Mouse (Mus musculus) midbrain, embryonic 15.5 days (tissue): ENCODE results near the gene 1700003E16Rik. TPM values are rescaled to one million over a fixed set of nuclear protein-coding genes. Genes with fewer than 3 reads are reported as not detected.
A peak's percentile ranks its signal among the peaks of the same experiment; 100 is the strongest.

Source experiments
- ATAC-seq: fragments of 200-750 bp; cut with Nextera tagmentation; replicated peaks from 2 replicates; pipeline ENCODE4 v1.8.0; 2017; ENCODE audit warnings: moderate TSS enrichment
- H3K27ac ChIP-seq: fragments of 300-500 bp; sonication (generic); 2 replicates; pipeline ENCODE4 v1.5.1; 2015; ENCODE audit warnings: mild to moderate bottlenecking, inconsistent platforms
- H3K27me3 ChIP-seq: fragments of 300-500 bp; sonication (generic); replicated peaks from 2 replicates; pipeline ENCODE4 v1.6.1; 2015; ENCODE audit warnings: inconsistent platforms
- H3K36me3 ChIP-seq: fragments of 300-500 bp; sonication (generic); replicated peaks from 2 replicates; pipeline ENCODE4 v1.6.1; 2015; ENCODE audit warnings: inconsistent platforms
- H3K4me1 ChIP-seq: fragments of 300-500 bp; sonication (generic); 2 replicates; pipeline ENCODE4 v1.6.1; 2015; ENCODE audit warnings: inconsistent platforms
- H3K4me2 ChIP-seq: fragments of 300-500 bp; sonication (generic); 2 replicates; pipeline ENCODE4 v1.6.1; 2015; ENCODE audit warnings: inconsistent platforms, mild to moderate bottlenecking, moderate library complexity
- H3K4me3 ChIP-seq: fragments of 300-500 bp; sonication (generic); 2 replicates; pipeline ENCODE4 v1.5.1; 2015; ENCODE audit warnings: mild to moderate bottlenecking, inconsistent platforms
- H3K9ac ChIP-seq: fragments of 300-500 bp; sonication (generic); 2 replicates; pipeline ENCODE4 v1.6.1; 2015; ENCODE audit warnings: mild to moderate bottlenecking, inconsistent platforms
- H3K9me3 ChIP-seq: fragments of 300-500 bp; sonication (generic); 2 replicates; pipeline ENCODE4 v1.6.1; 2016; ENCODE audit warnings: inconsistent platforms
- WGBS: fragments of 180-500 bp; shearing (Covaris S2); methylation state at CpG from one replicate; pipeline ENCODE4 v1.1.7; 2015; ENCODE audit warnings: mixed read lengths; 5-methylcytosine and 5-hydroxymethylcytosine counted together
- polyA plus RNA-seq: library from polyadenylated mRNA; unstranded; fragments of >200 nt; fragmentation: Nextera tagmentation; extraction: Ambion mirVana; gene quantifications from 2 replicates; pipeline ENCODE4 v1.2.1, GENCODE M21; 2015

The 1700003E16Rik gene
- polyA plus RNA-seq, 1 experiment from 2014 or later, result 9.5 TPM

DNA sequence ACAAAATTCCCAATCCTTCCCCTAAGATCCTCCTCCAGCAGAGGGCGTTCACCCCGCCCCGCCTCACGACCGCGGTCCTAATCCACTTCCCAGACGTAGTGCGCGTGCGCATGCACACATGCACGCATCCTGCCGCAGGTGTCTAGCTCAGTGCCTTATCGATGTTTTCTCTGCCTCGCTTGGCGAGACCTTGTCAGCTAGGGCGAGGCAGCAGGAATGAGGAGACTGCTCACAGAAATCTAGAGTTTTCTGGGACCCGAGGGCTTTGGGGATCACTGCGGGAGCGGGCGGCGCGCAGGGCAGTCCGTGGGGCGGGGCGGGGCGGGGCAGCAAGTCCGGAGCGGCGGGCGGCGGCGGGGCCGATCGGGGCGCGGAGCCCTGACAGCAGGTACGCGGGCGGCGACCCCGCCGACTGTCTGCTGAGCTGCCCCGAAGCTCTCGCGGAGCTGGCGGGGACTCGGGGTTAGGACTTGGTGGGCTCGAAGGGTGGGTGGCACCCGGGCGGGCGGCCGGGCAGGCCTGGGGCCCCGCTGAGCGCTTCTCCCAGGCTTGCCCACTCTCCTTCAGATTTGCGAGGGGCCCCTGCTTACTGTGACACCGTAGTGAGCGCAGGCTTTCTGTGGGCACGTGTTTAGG is 9.5 kb downstream of the 1700003E16Rik start, which contains the start of gene Dctn1:
Gene Dctn1, plus strand, starts transcription at position 314 of the 636 bp plus-strand sequence.
- Histone ChIP-seq H3K4me3 (peak within 1 kb of the TSS; percentile 65), H3K9me3 (no peaks in the 10 kb centered on the region), H3K4me2 (peak within 1 kb of the TSS; percentile 84), H3K36me3 (no peaks in the 10 kb centered on the region), H3K4me1 (peaks cover 62% of the 10 kb centered on the region), H3K27me3 (peaks cover 23% of the 10 kb centered on the region), H3K27ac (peak within 1 kb of the TSS; percentile 94), H3K9ac (peak within 1 kb of the TSS; percentile 82)
- WGBS, result under 1% methylated on average over 57 of the region's 58 CpGs
- peak; percentile 84 for ATAC-seq

DNA sequence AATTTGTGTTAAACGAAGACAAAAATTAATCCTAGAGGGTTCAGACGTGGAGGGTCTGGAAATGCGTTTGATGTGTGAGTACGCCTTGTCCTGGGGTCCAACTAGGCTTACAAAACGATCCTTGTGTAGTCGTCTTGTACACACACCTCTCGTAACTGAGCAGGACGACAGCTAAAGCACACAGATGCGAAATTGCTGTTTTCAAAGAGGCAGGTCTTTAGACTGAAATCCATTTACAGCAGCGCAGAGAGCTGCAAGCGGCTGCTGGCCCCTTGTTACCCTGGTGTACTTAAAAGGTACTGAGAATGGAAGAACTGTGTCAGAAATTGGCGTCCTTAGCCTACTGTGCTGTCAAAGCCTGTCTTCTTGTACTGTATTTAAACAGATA is 10.0 kb downstream of the 1700003E16Rik start:
- peaks cover 18% of the 10 kb centered on the region for H3K27me3 ChIP-seq
- H3K36me3 ChIP-seq, result no peaks in the 10 kb centered on the region
- peak overlapping the region; percentile 84 for H3K4me2 ChIP-seq
- no peaks in the 10 kb centered on the region for H3K9me3 ChIP-seq
- peak overlapping the region; percentile 65 for H3K4me3 ChIP-seq
- peaks cover 67% of the 10 kb centered on the region for H3K4me1 ChIP-seq
- H3K9ac ChIP-seq, result peak overlapping the region; percentile 82
- H3K27ac ChIP-seq, result peak overlapping the region; percentile 94
- under 1% methylated on average over 12 of the region's 12 CpGs for WGBS
- peak; percentile 51 for ATAC-seq

DNA sequence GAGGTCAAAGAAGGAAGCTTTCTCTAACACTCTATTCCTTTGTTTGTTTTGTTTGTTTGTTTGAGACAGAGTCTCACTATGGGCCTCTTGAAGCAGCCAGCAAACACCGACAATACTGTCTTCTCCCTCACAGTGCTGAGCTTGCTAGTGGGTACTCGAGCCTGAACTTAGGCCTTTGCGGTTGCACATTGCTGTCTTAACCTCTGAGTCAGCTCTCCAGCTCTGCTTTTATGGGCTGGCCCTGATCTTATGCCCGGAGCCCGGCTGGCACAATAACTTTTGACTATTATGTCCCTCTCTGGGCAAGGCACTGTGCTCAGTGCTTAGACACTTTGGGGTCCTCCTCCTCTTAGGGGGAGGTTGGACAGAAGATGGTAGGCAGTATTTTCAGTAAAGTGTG is 13.7 kb downstream of the 1700003E16Rik start:
- Histone ChIP-seq H3K27me3 (no peaks in the 10 kb centered on the region), H3K4me1 (peaks cover 69% of the 10 kb centered on the region), H3K4me2 (no peak overlapping the region), H3K4me3 (no peak overlapping the region), H3K9ac (no peak overlapping the region; the same call in 1 of the 2 replicates), H3K9me3 (no peaks in the 10 kb centered on the region), H3K27ac (no peak overlapping the region), H3K36me3 (no peaks in the 10 kb centered on the region)
- 81% methylated on average over 5 of the region's 5 CpGs for WGBS
- no peak for ATAC-seq

DNA sequence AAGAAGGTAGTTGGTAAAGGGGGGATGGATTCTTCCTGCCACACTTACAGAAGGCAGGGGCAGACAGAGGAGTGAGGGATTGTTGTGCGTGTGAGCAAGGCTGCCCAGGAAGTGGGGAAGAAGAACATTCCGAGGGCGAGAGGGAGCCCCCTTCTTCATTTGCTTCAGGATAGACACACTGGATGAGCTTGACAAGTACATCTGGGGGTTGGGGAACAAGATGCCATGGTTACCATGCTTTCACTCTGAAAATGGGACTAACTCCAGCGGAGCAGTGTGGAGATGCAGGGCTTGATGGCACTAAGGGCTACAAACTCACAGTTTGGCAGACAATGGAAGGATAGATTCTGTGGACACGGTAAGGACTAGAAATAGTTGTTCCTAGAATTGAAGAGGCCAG is 14.9 kb downstream of the 1700003E16Rik start:
- WGBS, result 75% methylated on average over 5 of the region's 5 CpGs
- peaks cover 65% of the 10 kb centered on the region for H3K4me1 ChIP-seq

DNA sequence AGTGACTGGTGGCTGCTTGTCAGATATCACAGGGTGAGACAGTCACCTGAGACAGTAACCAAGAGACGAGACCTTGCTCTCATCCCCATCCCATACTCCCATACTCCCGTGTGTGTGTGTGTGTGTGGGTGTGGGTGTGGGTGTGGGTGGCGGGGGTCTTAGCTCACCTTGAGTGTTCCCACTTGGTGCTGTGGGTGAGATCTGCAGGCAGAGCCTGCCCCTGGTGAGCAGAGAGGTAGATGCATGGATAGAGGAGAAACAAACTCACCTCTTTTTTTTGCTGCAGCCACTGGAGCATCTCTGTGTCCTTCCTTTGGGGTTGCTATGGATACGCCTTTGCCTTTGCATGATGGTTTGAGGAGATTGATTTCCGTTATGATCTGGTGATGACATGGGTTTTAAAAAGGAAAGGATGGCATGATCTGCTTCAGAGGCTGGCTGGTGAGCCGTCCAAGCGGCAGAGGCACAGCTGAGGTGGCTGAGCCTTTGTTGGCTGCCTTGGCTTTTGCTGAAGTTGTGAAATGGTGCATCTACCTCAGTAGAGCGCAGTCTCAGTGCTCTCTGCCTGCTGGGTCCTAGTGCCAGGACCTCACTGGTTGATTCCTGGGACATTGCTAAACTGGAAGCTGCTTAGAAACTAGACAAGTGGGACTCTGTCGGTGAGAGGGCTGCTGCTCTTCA is 16.2 kb downstream of the 1700003E16Rik start:
- no peaks in the 10 kb centered on the region for H3K9me3 ChIP-seq
- H3K27ac ChIP-seq, result peak overlapping the region; percentile 71
- H3K27me3 ChIP-seq, result no peaks in the 10 kb centered on the region
- peak overlapping the region; percentile 39 for H3K9ac ChIP-seq
- WGBS, result 43% methylated on average over 9 of the region's 9 CpGs
- peaks cover 52% of the 10 kb centered on the region for H3K4me1 ChIP-seq
- no peaks in the 10 kb centered on the region for H3K36me3 ChIP-seq
- ATAC-seq, result peak; percentile 82
- peak overlapping the region; percentile 44 for H3K4me2 ChIP-seq
- peak overlapping the region; percentile 41 for H3K4me3 ChIP-seq

More for the DNA sequence above, 14.9 kb downstream of the 1700003E16Rik start:
- no peaks in the 10 kb centered on the region for H3K9me3 ChIP-seq
- H3K27ac ChIP-seq, result 0 out of 2 replicates have a peak overlapping the region, but pooled peaks have one; percentile 71
- H3K36me3 ChIP-seq, result no peaks in the 10 kb centered on the region
- H3K9ac ChIP-seq, result peak overlapping the region; percentile 8; the same call in 1 of the 2 replicates
- no peak for ATAC-seq
- H3K27me3 ChIP-seq, result no peaks in the 10 kb centered on the region
- peak overlapping the region; percentile 44 for H3K4me2 ChIP-seq
- H3K4me3 ChIP-seq, result peak overlapping the region; percentile 41

DNA sequence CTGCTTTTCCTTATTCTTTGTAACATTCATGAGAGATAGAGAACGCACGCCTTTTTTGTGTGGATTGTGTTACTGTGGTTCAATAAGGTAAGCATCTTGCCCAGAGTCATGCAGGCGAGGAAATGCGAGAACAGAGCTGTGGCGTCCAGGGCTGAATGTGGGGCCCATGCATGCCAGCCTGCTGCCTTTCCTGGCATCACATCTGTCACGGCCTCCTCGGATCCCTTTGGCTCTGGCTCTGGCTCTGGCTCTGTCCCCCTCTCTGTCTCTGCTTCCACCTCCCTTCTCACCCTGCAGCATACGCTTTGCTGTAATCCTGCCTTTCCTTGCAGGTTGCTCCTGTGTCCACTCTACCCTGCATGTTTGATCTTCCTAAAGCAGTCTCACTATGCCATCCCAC is 19.8 kb downstream of the 1700003E16Rik start:
- H3K4me3 ChIP-seq, result no peak overlapping the region
- no peaks in the 10 kb centered on the region for H3K9me3 ChIP-seq
- peaks cover 44% of the 10 kb centered on the region for H3K4me1 ChIP-seq
- H3K9ac ChIP-seq, result no peak overlapping the region
- no peaks in the 10 kb centered on the region for H3K27me3 ChIP-seq
- H3K36me3 ChIP-seq, result no peaks in the 10 kb centered on the region
- H3K4me2 ChIP-seq, result no peak overlapping the region
- ATAC-seq, result no peak
- no peak overlapping the region for H3K27ac ChIP-seq
- WGBS, result 87% methylated on average over 8 of the region's 8 CpGs

DNA sequence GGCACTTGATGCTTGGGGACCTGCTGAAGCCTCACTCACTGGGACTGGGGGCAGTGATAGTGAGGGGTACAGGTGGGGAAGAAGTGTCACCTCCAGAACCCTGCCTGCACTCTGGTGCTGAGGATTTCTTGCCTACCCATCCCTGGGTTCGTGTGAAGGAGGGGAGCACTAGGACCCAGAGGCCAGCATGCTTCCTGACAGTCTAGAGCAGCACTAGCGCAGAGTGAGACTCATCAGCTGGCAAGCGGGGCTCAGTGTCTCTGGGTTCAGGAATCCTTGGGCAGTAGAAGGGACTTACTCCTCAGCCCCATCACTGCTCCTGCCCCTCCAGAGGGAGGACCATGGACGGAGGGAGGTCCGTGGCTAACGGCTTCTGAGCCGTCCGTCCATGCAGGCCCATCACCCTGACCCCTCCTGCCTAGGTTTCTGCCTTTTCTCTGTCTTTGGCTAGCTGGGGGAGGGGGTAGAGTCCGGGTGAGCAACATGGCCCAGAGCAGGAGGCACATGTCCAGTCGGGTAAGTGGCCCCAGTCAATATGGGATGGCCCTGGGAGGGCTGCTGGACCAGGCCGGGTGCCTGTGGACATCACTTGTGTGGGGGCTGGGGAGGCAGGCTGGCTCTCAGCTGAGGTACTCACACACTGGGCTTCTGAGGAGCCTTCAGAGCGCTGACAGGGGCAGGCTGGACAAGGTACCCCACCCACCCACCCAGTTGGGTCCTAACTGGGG is 23.4 kb downstream of the 1700003E16Rik start:
- Histone ChIP-seq H3K27ac (peak overlapping the region; percentile 73), H3K4me2 (peak overlapping the region; percentile 61), H3K9ac (peak overlapping the region; percentile 56), H3K9me3 (no peaks in the 10 kb centered on the region), H3K36me3 (peaks cover 12% of the 10 kb centered on the region; the same call in 1 of the 2 replicates), H3K27me3 (no peaks in the 10 kb centered on the region), H3K4me3 (peak overlapping the region; percentile 48), H3K4me1 (peaks cover 25% of the 10 kb centered on the region)
- 10% methylated on average over 12 of the region's 12 CpGs for WGBS
- peak; percentile 87 for ATAC-seq

DNA sequence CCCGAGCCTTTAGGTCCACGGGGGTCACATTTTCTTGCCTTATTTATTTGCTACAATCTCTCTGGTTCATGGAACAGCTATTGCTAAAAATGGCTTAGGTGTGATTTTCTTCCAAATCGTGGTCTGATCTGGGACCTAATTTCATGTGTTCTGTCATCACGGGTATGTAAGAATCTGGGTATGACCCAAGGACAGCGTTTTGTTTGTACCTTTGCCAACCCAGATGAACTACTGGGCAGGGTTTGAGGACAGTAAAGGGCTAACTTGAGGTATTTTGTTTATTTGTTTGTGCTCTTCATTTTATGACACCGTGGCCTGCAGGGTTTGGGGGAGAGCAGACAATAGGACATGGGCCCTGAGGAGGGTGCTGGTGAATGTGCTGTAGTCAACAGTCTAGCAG is 24.4 kb downstream of the 1700003E16Rik start:
- ATAC-seq, result no peak
- Histone ChIP-seq H3K27ac (no peak overlapping the region), H3K9ac (peak overlapping the region; percentile 56; the same call in 1 of the 2 replicates), H3K27me3 (no peaks in the 10 kb centered on the region), H3K4me3 (peak overlapping the region; percentile 48; the same call in 1 of the 2 replicates), H3K36me3 (peaks cover 12% of the 10 kb centered on the region; the same call in 1 of the 2 replicates), H3K9me3 (no peaks in the 10 kb centered on the region), H3K4me2 (peak overlapping the region; percentile 61), H3K4me1 (peaks cover 27% of the 10 kb centered on the region)
- WGBS, result 88% methylated on average over 6 of the region's 6 CpGs

DNA sequence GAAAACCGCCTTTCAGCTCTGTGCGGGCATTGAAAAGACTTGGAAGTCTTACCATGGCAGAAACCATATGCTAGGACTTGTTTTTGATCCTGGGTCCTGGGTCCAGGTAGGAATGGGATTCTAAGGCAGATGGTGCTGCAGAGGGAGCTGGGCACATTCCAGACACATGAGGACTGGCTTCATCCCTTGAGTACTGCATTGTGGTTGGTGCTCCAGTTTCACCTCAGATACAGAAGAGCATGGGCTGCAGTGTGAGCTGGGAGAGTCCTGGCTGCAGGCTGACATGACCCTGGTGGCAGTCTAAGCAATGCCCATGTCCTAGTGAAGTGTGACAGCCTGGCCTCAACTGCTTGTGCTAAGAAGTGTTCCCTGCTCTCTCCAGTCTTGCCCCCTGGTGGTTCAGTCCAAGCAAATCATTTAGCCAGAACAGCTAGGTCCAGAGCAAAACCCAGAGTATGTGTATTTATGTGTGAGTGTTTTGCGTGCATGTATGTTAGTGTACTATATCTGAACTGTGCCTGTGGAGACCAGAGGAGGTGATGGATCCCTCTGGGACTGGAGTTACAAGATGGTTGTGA is 28.7 kb downstream of the 1700003E16Rik start:
- no peak for ATAC-seq
- 93% methylated on average over 3 of the region's 3 CpGs for WGBS
- Histone ChIP-seq H3K4me2 (no peak overlapping the region), H3K9me3 (no peaks in the 10 kb centered on the region), H3K27ac (no peak overlapping the region), H3K27me3 (no peaks in the 10 kb centered on the region), H3K4me1 (peaks cover 43% of the 10 kb centered on the region), H3K36me3 (peaks cover 19% of the 10 kb centered on the region), H3K4me3 (no peak overlapping the region), H3K9ac (no peak overlapping the region)

DNA sequence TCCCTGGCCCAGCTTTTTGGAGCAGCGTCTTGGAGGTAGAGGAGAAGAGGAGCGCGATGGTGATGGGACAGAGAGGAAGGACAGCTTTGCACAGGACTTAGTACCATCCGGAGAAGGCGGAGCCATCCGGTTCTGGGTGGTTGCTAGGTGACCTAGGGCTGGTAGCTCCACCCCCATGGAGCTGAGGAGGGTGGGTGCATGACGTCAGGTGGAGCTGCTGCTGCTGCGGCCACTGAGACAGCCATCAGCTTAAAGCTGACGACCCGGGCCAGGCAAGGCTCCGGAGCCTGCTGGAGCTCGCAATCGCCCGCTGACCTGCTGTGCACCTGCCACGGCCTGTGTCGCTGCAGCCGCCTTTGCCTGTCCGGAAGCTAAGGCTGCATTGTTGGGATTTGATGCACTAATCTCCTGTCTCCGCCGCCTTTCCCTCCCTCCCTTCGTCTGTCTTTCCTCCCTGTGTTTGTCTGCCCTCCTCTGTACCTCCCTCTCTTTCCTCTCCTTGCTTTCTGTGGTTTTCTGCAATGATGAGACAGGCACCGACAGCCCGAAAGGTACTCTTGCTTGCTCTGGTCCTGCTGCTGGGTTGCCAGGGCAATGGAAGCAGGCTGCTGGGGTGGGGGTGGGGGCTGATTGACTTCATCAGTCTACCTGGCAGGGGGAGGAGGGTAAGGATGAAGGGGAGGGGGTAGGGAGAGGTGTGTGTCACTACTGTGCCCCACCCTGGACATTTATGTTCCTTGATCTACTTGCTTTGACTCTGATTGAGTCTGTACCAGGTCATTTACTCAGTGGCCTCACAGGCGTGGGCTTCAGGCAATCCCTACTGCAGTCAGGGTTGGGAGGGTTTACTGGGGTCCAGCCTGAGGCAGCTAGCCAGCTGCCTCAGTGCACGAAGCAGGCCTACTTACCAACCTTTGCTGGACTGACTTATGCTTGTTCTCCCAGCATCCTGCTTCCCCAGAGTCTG is 30.0 kb downstream of the 1700003E16Rik start:
- H3K9me3 ChIP-seq, result no peaks in the 10 kb centered on the region
- 3% methylated on average over 25 of the region's 25 CpGs for WGBS

DNA sequence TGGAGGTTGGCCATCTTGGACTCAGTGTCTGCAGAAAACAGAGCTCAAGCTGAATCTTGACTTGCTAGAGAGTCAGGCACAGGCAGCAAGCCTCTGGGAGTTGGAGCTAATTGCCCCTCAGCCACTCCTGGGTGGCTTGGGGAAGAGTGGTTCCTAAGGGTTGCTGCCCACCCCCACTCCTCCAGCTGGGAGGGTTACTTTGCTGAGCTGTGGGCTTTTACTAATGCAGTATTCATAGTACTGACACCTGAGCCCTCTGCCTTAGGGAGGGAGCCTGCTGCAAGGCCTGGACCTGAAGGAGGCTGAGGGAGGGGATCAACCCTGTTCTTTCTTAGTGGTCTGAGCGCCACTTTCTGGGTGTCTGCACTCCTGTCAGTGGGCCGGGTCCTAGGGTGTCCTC is 30.7 kb downstream of the 1700003E16Rik start:
- peak overlapping the region; percentile 62 for H3K4me2 ChIP-seq
- H3K4me3 ChIP-seq, result peak overlapping the region; percentile 60
- H3K27ac ChIP-seq, result peak overlapping the region; percentile 94; the same call in 1 of the 2 replicates
- no peaks in the 10 kb centered on the region for H3K9me3 ChIP-seq
- peaks cover 39% of the 10 kb centered on the region for H3K36me3 ChIP-seq
- peaks cover 32% of the 10 kb centered on the region for H3K4me1 ChIP-seq
- no peaks in the 10 kb centered on the region for H3K27me3 ChIP-seq
- peak overlapping the region; percentile 76 for H3K9ac ChIP-seq
- 58% methylated on average over 2 of the region's 2 CpGs for WGBS
- ATAC-seq, result no peak

More for the DNA sequence above, 30.0 kb downstream of the 1700003E16Rik start:
- peak; percentile 97 for ATAC-seq
- Histone ChIP-seq H3K27me3 (no peaks in the 10 kb centered on the region), H3K4me2 (peak overlapping the region; percentile 62), H3K4me3 (peak overlapping the region; percentile 60), H3K27ac (peak overlapping the region; percentile 94), H3K4me1 (peaks cover 32% of the 10 kb centered on the region), H3K9ac (peak overlapping the region; percentile 76), H3K36me3 (peaks cover 31% of the 10 kb centered on the region)
